Mouse (Mus musculus) neutrophil, adult 59 days (primary cell): ENCODE results near the gene Atp1b1. TPM values are rescaled to one million over a fixed set of nuclear protein-coding genes. Genes with fewer than 3 reads are reported as not detected.

Source experiments
- total RNA-seq, 2 experiments: library from RNA; stranded (reverse); gene quantifications; 1 replicate in 1 of 2; 2 replicates in 1 of 2; pipeline ENCODE4 v1.2.4; 2023

Atp1b1 gene
- 1 to 10 TPM; 5.2 to 8.5 TPM for total RNA-seq

DNA sequence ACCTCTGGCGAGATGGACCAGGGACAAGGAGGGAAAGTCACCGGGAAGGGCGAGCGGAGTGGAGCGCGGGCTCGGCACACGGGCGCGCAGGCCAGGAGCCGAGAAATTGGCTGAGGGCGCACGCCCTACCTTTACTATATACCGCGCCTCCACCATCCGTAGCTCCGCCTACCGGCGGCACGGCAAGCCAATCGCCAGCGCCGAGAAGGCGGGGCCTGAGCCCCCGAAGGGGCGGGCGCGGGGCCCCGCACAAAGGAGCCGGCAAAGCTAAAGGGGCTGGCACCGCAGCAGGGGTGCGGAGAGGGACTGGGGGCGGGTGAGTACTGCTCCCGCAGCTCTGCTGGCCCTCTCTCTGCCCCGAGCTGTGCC is at the start of gene Atp1b1:
TSS of gene Atp1b1 (minus strand) at position 111 of the 369 bp plus-strand sequence.

Other genes with a start within 250 kb of the Atp1b1 start
- gene Slc19a2, start 209.3 kb downstream of the Atp1b1 start, total RNA-seq: 1 to 10 TPM; 3.9 to 5.4 TPM
- 1 to 10 TPM; 3.4 to 4.0 TPM for gene Ccdc181, start 182.8 kb downstream of the Atp1b1 start, total RNA-seq
- gene Nme7, start 154.2 kb downstream of the Atp1b1 start, total RNA-seq: 1 to 10 TPM; 3.9 to 5.4 TPM
- gene Blzf1, start 150.9 kb downstream of the Atp1b1 start, total RNA-seq: 10 to 100 TPM; 14.3 to 14.7 TPM